Mouse (Mus musculus) megakaryocyte, embryonic 14.5 days (primary cell): ENCODE results near the gene Gm49630. TPM values are rescaled to one million over a fixed set of nuclear protein-coding genes. Genes with fewer than 3 reads are reported as not detected.
"Not testable (repeated sequence)": the region's sequence is repeated elsewhere in the genome, so short reads cannot be mapped to it uniquely, and the experiment has no call there.

Experiments
- H3K27me3 ChIP-seq: replicated peaks from 2 replicates; pipeline ENCODE3; 2012; ENCODE audit warnings: inconsistent platforms
- H3K36me3 ChIP-seq: replicated peaks from 2 replicates; pipeline ENCODE3; 2012; ENCODE audit warnings: low read length, inconsistent platforms, mixed read lengths
- H3K4me1 ChIP-seq: 2 replicates; pipeline ENCODE4 v1.6.1; 2012; ENCODE audit warnings: inconsistent platforms
- H3K4me3 ChIP-seq: replicated peaks from 2 replicates; pipeline ENCODE3; 2012; ENCODE audit warnings: moderate library complexity, mild to moderate bottlenecking, inconsistent platforms
- H3K9me3 ChIP-seq: 2 replicates; pipeline ENCODE4 v1.6.1; 2012; ENCODE audit warnings: inconsistent platforms
- polyA plus RNA-seq: library from polyadenylated mRNA; stranded (reverse); fragments of >175 nt; gene quantifications from 2 replicates; pipeline ENCODE4 v1.2.3, GENCODE M21; 2012; ENCODE audit warnings: low replicate concordance; ENCODE audit not compliant: insufficient read depth

Gm49630 gene
- polyA plus RNA-seq, 1 experiment: not detected

DNA sequence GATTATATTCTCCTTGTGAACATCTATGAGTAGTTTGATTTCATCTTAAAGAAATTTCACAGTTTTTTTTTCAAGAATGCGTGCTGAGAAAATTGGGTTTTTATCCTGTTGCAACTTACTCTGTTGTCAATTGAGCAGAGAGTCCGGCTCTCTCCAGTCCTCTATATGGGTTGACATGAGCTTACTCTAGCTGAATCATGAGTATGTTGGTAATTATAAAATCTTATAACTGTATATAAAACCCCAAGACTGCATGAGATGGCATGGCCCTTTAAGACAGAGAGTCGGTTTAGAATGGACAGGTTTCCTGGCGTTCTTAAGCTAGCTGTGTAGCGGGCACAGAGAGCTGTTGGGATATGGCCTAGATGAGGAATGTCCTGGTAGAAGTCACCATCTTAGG lies 47.4 kb downstream of the Gm49630 start, which contains the start of gene Tcp10a:
Tcp10a (plus strand) TSS at position 301 of the 400 bp plus-strand sequence.
- H3K27me3 ChIP-seq, H3K4me1 ChIP-seq, H3K4me3 ChIP-seq, H3K9me3 ChIP-seq, H3K36me3 ChIP-seq: not testable (repeated sequence)

GRCm38 (mm10) chr17:7319789-7320188 lies 52.0 kb downstream of the Gm49630 start:
- H3K4me3 ChIP-seq, H3K27me3 ChIP-seq, H3K36me3 ChIP-seq, H3K9me3 ChIP-seq, H3K4me1 ChIP-seq: not testable (repeated sequence)

GRCm38 (mm10) chr17:7315693-7316382 lies 55.9 kb downstream of the Gm49630 start:
- not testable (repeated sequence) for H3K27me3 ChIP-seq, H3K36me3 ChIP-seq, H3K9me3 ChIP-seq, H3K4me3 ChIP-seq, H3K4me1 ChIP-seq

DNA sequence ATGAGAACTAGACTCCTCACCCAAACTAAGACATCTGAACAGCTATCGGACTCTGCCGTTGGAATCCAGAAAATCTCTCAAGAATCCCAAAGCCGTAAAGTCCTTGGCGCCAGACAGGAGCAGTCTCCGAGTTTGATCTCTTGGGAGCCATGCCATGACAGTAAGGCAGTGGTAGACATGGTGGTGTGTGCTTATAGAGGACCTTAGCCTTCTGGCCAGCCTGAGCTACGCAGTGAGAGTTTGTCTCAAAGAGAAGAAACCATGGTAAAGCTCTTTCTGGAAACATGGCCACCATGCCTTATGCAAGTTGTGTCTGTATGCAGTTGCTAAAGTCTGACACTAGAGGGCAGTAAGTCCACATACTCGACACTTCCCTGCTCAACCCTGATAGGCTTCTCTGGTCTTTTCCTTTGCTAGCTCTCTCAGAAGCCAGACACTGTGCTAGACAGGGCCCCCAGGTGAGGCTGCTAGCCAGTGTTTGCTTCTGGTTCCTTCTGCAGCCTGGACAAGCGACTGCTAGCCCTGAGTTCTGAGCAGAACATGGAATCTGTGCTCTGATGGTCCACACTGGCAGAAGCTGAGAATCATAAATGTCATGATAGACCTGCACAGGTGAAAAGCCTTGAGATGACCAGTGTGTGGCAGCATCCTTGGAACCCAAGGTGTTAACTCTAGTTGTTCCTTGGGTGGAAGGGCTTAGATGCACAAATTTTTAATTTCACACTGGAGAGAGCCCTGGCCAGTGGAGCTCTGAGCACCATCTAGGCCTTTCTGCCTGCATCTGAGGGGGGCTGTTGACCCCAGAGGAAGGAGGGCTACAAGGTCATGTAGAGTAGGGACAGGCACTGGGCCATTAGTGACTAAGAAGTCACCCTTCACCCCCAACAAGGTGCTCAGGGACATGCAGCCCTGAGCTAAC lies 65.2 kb downstream of the Gm49630 start:
- not testable (repeated sequence) for H3K9me3 ChIP-seq, H3K4me1 ChIP-seq, H3K36me3 ChIP-seq, H3K27me3 ChIP-seq, H3K4me3 ChIP-seq

Other genes starting within 250 kb of the Gm49630 start
- gene Rps6ka2, start 201.9 kb downstream of the Gm49630 start, polyA plus RNA-seq: 0.09 TPM in 1 of 2 replicates, not detected in the other
- not detected in 2 replicates for gene Tcp10a, start 47.3 kb downstream of the Gm49630 start, polyA plus RNA-seq
- gene Ttll2, start 19.3 kb downstream of the Gm49630 start, polyA plus RNA-seq: 0.66 TPM in 1 of 2 replicates, not detected in the other
- gene Unc93a2, start 13.5 kb upstream of the Gm49630 start, polyA plus RNA-seq: not detected in 2 replicates